Mouse (Mus musculus) midbrain, embryonic 12.5 days (tissue): ENCODE data around the gene Stxbp4. TPM values are rescaled to one million over a fixed set of nuclear protein-coding genes. Genes with fewer than 3 reads are reported as not detected.

Source experiments
- ATAC-seq: fragments of 200-750 bp; cut with Nextera tagmentation; 2 replicates; pipeline ENCODE4 v1.8.0; 2017; ENCODE audit warnings: low read depth, moderate TSS enrichment, moderate library complexity; ENCODE audit not compliant: low FRiP score
- H3K27ac ChIP-seq: fragments of 300-500 bp; sonication (generic); replicated peaks from 2 replicates; pipeline ENCODE4 v1.5.1; 2016; ENCODE audit warnings: mild to moderate bottlenecking
- H3K27me3 ChIP-seq: fragments of 300-500 bp; sonication (generic); 2 replicates; pipeline ENCODE4 v1.6.1; 2016; ENCODE audit warnings: mild to moderate bottlenecking
- H3K36me3 ChIP-seq: fragments of 300-500 bp; sonication (generic); 2 replicates; pipeline ENCODE4 v1.6.1; 2016
- H3K4me1 ChIP-seq: fragments of 300-500 bp; sonication (generic); 2 replicates; pipeline ENCODE4 v1.6.1; 2016
- H3K4me2 ChIP-seq: fragments of 300-500 bp; sonication (generic); replicated peaks from 2 replicates; pipeline ENCODE4 v1.6.1; 2016; ENCODE audit warnings: mild to moderate bottlenecking, moderate library complexity
- H3K4me3 ChIP-seq: fragments of 300-500 bp; sonication (generic); 2 replicates; pipeline ENCODE4 v1.5.1; 2016; ENCODE audit warnings: mild to moderate bottlenecking
- H3K9ac ChIP-seq: fragments of 300-500 bp; sonication (generic); replicated peaks from 2 replicates; pipeline ENCODE4 v1.6.1; 2016; ENCODE audit warnings: mild to moderate bottlenecking, moderate library complexity
- H3K9me3 ChIP-seq: fragments of 300-500 bp; sonication (generic); 2 replicates; pipeline ENCODE4 v1.6.1; 2016; ENCODE audit warnings: mild to moderate bottlenecking
- WGBS: fragments of 180-500 bp; shearing (Covaris S2); methylation state at CpG from one replicate; pipeline ENCODE4 v1.1.7; 2016; 5-methylcytosine and 5-hydroxymethylcytosine counted together
- polyA plus RNA-seq: library from polyadenylated mRNA; unstranded; fragments of >200 nt; fragmentation: Nextera tagmentation; extraction: Ambion mirVana; gene quantifications from 2 replicates; pipeline ENCODE4 v1.2.1, GENCODE M21; 2016

The Stxbp4 gene
- 43.9 and 45.8 TPM in 2 replicates for polyA plus RNA-seq

DNA sequence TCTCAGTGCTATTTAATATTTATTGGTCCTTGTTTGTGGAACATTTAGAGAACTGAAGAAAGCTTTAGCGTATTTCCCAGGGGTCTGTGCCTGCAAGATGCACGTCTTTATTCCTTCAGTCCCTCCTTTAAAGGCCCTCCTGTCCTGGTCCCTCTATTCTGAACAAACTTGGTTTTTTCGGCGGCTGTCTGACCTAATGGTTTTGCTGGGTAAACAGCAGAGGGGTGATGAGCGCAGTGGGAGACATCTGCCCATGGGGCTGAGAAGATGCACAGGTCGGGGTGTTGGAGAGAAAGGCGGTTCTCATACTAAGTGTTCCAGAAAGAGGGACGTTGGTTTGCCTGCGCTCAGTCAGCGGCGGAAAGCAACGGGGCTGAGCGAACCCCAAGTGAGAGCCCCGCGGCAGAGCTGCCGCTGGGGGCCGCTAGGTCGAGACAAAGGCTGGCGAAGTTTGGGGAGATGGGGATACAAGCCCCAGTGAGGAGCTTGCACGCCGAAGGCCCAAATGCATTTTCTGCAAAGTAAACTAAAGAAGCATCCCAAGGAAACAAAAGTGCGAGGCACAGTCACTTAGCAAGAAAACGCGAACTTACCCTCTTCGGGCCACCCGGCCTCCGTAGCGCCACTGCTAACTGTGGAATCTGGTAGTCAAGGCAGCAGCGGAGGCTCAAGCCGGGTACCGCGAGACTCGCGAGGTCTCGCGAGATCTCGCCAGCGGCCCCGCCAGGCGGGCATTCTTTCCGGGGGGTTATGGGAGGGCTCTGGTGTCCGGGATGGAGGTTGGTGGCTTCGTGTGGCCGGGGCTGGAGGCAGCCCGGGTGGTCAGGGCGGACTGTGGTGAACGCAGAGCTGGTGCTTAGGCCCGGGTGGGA, at the start of gene Stxbp4, which contains the start of gene Cox11:
Stxbp4 (minus strand) TSS at position 645 of the 872 bp plus-strand sequence.
Cox11 (plus strand) TSS at position 734 of the 872 bp plus-strand sequence.
- H3K9me3 ChIP-seq = no peaks in the 10 kb centered on the region
- H3K4me3 ChIP-seq = peak within 1 kb of the TSS; percentile 96
- H3K4me1 ChIP-seq = peaks cover 20% of the 10 kb centered on the region
- H3K9ac ChIP-seq = peak within 1 kb of the TSS; percentile 96
- H3K36me3 ChIP-seq = peaks cover 17% of the 10 kb centered on the region
- H3K27me3 ChIP-seq = no peaks in the 10 kb centered on the region
- peak; percentile 96 for ATAC-seq
- peak within 1 kb of the TSS; percentile 64 for H3K4me2 ChIP-seq
- H3K27ac ChIP-seq = peak within 1 kb of the TSS; percentile 92
- WGBS = under 1% methylated on average over 48 of the region's 48 CpGs

DNA sequence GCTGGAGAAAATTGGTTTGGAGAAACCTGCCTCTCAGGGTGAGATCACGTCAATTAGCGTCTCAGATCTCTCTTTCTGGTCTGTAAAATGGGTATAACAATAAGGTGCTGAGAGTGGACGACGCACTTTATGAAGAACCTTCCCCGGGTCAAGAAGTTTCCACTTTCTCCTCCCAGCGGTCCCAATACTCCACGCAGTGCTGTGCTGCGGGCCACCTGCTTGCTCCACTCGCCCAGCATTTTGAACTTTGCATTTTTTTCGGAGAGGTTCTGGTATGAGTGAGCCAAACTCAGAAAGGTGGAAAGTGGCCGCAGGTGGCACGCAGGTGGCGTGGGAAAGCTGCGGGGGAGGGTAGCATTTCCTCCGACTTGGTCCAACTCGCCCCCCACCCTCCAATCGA, 49.2 kb upstream of the Stxbp4 start:
- peak; percentile 47 for ATAC-seq
- 2% methylated on average over 17 of the region's 17 CpGs for WGBS
- peaks cover 9% of the 10 kb centered on the region; the same call in 1 of the 2 replicates for H3K4me1 ChIP-seq

DNA sequence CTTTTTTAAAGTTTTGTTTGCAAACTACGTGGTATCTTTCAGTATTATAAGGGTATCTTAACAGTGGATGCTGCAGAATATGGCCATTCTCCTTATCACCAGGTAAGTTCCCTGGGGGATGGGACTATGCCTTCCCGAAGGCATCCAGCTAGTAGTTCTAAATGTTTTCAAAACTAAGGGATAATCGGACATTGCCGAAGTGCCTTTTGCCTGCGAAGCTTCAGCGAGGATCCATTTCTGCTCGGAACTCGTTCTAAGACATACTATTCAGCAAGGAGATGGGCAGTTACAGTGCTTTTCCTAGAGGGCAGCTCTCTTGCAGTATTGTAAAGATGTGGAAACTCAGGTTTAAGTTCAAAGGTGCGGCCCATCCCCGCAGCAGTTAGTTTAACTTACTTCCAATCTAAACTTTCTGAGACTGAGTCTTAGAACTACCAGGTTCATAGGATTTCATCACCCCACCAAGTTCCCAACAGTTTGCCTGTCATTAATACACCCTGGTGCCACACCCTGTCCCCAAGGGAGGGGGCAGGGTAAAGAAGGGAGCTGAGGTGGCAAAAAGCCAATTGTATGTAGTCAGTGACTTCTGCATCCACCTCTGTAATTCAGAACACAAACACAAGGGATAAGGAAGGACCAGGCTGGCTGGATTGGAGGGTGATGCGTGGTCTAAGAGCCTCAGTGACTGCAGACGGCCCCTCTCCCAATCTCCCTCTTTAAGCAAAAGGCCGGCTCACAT, 48.6 kb upstream of the Stxbp4 start:
- 70% methylated on average over 13 of the region's 13 CpGs for WGBS
- Histone ChIP-seq H3K4me1 (peaks cover 9% of the 10 kb centered on the region; the same call in 1 of the 2 replicates), H3K4me3 (peak overlapping the region; percentile 64), H3K27ac (no peak overlapping the region), H3K9ac (peak overlapping the region; percentile 65; the same call in 1 of the 2 replicates), H3K9me3 (no peaks in the 10 kb centered on the region), H3K27me3 (peaks cover 11% of the 10 kb centered on the region; the same call in 1 of the 2 replicates), H3K36me3 (no peaks in the 10 kb centered on the region), H3K4me2 (peak overlapping the region; percentile 90)
- ATAC-seq = 0 out of 2 replicates have a peak, but pooled peaks have one; percentile 12

More for the DNA sequence above, 49.2 kb upstream of the Stxbp4 start:
- peak overlapping the region; percentile 65 for H3K9ac ChIP-seq
- H3K9me3 ChIP-seq = no peaks in the 10 kb centered on the region
- H3K27me3 ChIP-seq = peaks cover 11% of the 10 kb centered on the region; the same call in 1 of the 2 replicates
- peak overlapping the region; percentile 64 for H3K4me3 ChIP-seq
- H3K4me2 ChIP-seq = peak overlapping the region; percentile 90
- no peaks in the 10 kb centered on the region for H3K36me3 ChIP-seq
- no peak overlapping the region for H3K27ac ChIP-seq

DNA sequence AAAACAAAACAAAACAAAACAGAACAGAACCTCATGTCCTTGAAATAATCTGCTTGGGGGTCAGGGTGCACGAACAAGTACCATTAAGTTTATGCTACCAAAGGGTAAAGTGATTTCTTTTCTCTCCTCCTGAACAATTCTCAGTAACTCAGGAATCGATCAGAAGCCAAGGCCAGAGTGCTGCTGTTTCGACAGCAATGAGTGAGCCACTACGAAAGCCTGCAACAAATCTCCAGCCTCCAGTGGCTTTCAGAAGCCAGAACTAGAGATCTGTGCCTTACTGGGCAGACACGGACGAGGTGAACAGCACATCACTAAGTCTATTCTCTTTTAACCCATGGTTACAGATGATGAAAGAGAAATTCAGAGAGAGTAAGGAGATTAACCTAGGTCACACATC, 47.3 kb upstream of the Stxbp4 start:
- WGBS = 67% methylated on average over 6 of the region's 6 CpGs
- Histone ChIP-seq H3K27ac (no peak overlapping the region), H3K4me3 (no peak overlapping the region), H3K4me1 (peaks cover 9% of the 10 kb centered on the region; the same call in 1 of the 2 replicates), H3K36me3 (no peaks in the 10 kb centered on the region), H3K9me3 (no peaks in the 10 kb centered on the region), H3K9ac (no peak overlapping the region), H3K27me3 (peaks cover 11% of the 10 kb centered on the region; the same call in 1 of the 2 replicates), H3K4me2 (no peak overlapping the region)
- no peak for ATAC-seq

DNA sequence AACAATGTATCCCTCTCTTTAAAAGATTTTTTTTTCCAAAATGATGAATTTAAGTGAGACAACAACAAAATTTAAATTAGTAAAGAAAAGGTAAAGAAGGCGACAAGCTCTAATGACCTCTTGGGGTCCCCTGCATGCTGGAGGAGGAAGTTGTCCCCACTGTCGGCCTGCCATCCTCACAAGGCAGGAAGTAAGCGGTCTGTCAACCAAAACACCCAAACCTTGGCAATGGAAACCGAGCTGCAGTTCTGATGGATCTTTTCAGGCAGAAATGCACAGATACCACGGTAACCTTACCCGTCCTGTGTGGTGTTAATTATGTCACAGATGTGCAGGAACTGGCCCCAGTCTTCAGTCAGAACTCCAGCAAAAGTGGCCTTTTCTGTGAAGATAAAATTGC, 46.9 kb upstream of the Stxbp4 start:
- Histone ChIP-seq H3K27me3 (peaks cover 11% of the 10 kb centered on the region; the same call in 1 of the 2 replicates), H3K27ac (no peak overlapping the region), H3K4me1 (peaks cover 9% of the 10 kb centered on the region; the same call in 1 of the 2 replicates), H3K36me3 (no peaks in the 10 kb centered on the region), H3K9ac (no peak overlapping the region), H3K4me3 (no peak overlapping the region), H3K9me3 (no peaks in the 10 kb centered on the region), H3K4me2 (no peak overlapping the region)
- no peak for ATAC-seq
- WGBS = 69% methylated on average over 6 of the region's 6 CpGs

DNA sequence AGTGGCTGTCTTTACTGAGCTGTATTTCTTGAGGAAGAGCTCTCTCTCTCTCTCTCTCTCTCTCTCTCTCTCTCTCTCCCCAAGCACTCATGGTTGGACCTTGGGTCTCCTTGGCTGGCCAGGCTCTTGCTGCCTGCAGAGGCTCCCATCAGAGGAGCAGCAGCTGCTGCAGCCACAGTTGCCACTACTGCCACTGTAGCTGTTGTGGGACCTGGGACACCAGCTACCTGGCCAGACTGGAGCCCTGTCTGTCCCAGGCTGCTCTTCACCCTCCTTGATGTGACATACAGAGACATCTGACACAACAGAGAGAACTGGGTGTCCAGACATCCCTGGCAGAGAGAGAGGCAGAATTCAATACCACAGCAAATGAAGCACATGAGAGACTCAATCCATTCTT, 43.3 kb upstream of the Stxbp4 start:
- Histone ChIP-seq H3K36me3 (no peaks in the 10 kb centered on the region), H3K4me2 (no peak overlapping the region), H3K27ac (no peak overlapping the region), H3K4me1 (no peaks in the 10 kb centered on the region), H3K9ac (no peak overlapping the region), H3K27me3 (peaks cover 2% of the 10 kb centered on the region; the same call in 1 of the 2 replicates), H3K4me3 (no peak overlapping the region), H3K9me3 (no peaks in the 10 kb centered on the region)
- no peak for ATAC-seq

DNA sequence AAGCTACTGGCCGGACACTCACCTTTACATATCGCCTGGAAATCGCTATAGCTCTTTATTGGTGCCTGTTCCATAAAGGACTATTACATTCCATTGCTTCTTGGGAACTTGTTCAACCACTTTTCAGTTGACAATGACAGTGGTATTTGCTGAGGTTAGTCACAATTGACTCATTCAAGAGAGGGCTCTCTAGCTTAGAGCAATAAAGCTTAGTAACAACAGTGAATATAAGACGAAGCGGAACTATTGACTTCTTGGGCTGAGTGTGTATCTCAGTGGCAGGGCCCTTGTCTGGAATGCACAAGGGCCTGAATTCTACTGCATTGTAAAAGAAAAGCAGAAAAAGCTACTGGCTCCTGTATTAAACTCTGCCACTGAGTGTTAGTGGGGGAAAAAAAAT, 40.7 kb upstream of the Stxbp4 start:
- Histone ChIP-seq H3K4me1 (no peaks in the 10 kb centered on the region), H3K4me3 (no peak overlapping the region), H3K4me2 (no peak overlapping the region), H3K9me3 (no peaks in the 10 kb centered on the region), H3K36me3 (no peaks in the 10 kb centered on the region), H3K9ac (no peak overlapping the region), H3K27ac (no peak overlapping the region), H3K27me3 (no peaks in the 10 kb centered on the region)
- 81% methylated on average over 5 of the region's 5 CpGs for WGBS
- ATAC-seq = no peak

DNA sequence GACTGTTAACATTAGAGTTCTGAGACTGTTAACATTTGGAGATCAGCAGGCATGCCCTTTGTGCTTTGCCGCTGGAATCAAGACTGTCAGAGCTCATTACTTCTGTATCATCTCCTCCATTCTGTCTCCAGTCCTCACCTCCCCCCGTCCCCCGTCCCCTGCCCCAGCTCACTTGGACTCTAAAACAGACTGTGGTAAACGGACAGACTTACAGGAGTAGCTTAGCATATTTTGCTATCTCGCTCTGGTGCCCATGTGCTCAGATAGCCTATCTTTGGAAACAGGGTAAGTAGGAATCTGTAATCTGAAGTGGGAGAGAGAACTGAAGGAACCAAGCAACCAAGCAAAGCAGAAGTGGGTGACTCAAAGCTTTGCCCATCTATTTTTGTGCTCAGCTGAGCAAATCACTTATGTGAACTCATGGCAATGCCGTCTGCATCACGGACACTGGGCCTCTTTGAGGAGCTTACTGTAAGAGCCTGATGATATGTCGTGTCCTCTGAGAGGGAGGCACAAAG, 39.9 kb upstream of the Stxbp4 start:
- H3K9ac ChIP-seq = no peak overlapping the region
- WGBS = 65% methylated on average over 8 of the region's 8 CpGs
- no peaks in the 10 kb centered on the region for H3K4me1 ChIP-seq
- no peak overlapping the region for H3K4me2 ChIP-seq
- H3K27ac ChIP-seq = no peak overlapping the region
- no peaks in the 10 kb centered on the region for H3K27me3 ChIP-seq
- peaks cover 4% of the 10 kb centered on the region; the same call in 1 of the 2 replicates for H3K36me3 ChIP-seq
- ATAC-seq = no peak
- no peaks in the 10 kb centered on the region for H3K9me3 ChIP-seq
- H3K4me3 ChIP-seq = no peak overlapping the region

DNA sequence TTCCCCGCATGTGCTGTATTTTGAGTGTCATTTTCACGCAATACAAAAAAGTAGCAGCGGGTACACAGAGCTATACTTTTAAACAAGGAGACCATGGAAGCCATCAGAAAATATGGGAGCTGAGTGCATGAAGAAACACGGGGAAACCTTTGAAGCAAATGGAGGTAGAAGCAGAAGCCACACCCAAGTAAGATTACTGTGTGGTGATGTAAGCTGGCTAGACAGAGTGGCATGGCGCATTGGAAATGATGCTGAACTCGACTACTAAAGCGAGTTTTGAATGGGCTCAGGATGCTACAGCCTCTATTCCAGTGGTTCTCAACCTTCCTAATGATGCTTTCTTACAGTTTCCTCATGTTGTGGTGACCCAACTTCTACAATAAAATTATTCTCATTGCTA, 39.1 kb upstream of the Stxbp4 start:
- H3K4me3 ChIP-seq = no peak overlapping the region
- H3K36me3 ChIP-seq = peaks cover 5% of the 10 kb centered on the region; the same call in 1 of the 2 replicates
- H3K9ac ChIP-seq = no peak overlapping the region
- no peaks in the 10 kb centered on the region for H3K9me3 ChIP-seq
- H3K27me3 ChIP-seq = no peaks in the 10 kb centered on the region
- no peak for ATAC-seq
- H3K27ac ChIP-seq = no peak overlapping the region
- no peak overlapping the region for H3K4me2 ChIP-seq
- no peaks in the 10 kb centered on the region for H3K4me1 ChIP-seq
- WGBS = 78% methylated on average over 7 of the region's 7 CpGs

DNA sequence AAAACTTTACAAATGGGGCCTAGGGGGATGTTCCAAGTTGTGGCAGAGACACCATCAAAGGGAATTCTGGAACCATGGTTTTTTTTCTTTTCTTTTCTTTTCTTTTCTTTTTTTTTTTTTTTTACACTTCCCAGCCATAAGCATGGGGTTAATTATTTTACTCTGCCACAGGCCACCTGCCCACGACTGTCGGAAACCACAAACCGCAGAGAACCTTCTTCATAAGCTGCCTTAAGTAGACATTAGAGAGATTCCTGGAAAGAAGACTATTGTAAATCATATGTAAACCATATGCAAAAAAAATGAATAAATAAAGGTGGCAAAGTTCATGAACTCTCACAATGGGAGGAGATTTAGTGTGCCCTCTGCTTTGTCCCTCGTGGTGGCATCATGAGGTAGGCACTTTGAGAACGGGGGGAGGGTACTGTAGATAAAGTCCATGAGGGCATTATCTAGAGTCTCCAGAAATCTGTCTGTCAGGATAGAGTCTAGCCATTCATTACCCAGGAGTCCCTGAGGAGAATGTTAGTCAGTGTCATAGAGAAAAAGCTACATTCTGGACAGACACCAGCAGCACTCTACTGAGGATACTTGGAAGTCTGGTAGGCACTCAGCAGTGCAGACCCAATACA, 37.7 kb upstream of the Stxbp4 start:
- Histone ChIP-seq H3K9ac (no peak overlapping the region), H3K27ac (no peak overlapping the region), H3K4me1 (no peaks in the 10 kb centered on the region), H3K4me3 (no peak overlapping the region), H3K9me3 (no peaks in the 10 kb centered on the region), H3K36me3 (peaks cover 5% of the 10 kb centered on the region; the same call in 1 of the 2 replicates), H3K4me2 (no peak overlapping the region), H3K27me3 (no peaks in the 10 kb centered on the region)
- ATAC-seq = no peak
- WGBS = 80% methylated on average over 5 of the region's 5 CpGs

DNA sequence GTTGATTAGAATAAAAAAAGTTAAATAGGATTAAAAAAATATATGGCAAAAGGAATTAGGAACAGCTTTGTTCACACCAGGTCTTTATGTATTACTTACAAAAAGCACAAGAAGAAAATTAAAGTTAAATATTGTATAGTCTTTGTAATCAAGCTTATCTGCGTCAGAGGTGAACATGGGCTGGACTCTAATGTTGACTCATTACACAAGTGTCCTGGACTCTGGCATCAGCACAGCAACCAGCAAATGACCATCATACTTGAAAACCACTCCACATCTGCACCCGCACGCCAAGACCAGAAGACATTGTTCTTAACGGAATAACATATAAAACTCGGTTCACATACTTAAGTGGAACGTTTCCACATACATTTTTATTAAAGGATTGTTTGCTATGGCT, 29.4 kb upstream of the Stxbp4 start:
- Histone ChIP-seq H3K4me1 (peaks cover 28% of the 10 kb centered on the region), H3K9me3 (no peaks in the 10 kb centered on the region), H3K4me2 (no peak overlapping the region), H3K27ac (no peak overlapping the region), H3K27me3 (no peaks in the 10 kb centered on the region), H3K4me3 (no peak overlapping the region), H3K9ac (no peak overlapping the region), H3K36me3 (peaks cover 5% of the 10 kb centered on the region; the same call in 1 of the 2 replicates)
- 92% methylated on average over 6 of the region's 6 CpGs for WGBS
- ATAC-seq = no peak
